Mouse (Mus musculus) ES-E14 (cell line): ENCODE measurements around the gene Myd88.

Experiments used
- MAFK ChIP-seq: IDR thresholded peaks from 2 replicates; pipeline ENCODE4 v1.6.1; 2014; ENCODE audit warnings: mild to moderate bottlenecking, low read depth, low read length, inconsistent platforms; ENCODE audit not compliant: insufficient read depth
- ZNF384 ChIP-seq: IDR thresholded peaks from 2 replicates; pipeline ENCODE4 v1.6.1; 2012; ENCODE audit warnings: low read depth, low read length, inconsistent platforms

GRCm38 (mm10) chr9:119335571-119335970, 5.6 kb downstream of the Myd88 start:
- no peak for TF ChIP-seq MAFK
- TF ChIP-seq ZNF384 = no peak
